Mouse (Mus musculus) kidney, postnatal 0 days (tissue): Measurements from ENCODE around the gene Ahcyl2. TPM values are rescaled to one million over a fixed set of nuclear protein-coding genes. Genes with fewer than 3 reads are reported as not detected.

Experiments
- ATAC-seq: fragments of 200-750 bp; cut with Nextera tagmentation; replicated peaks from 2 replicates; pipeline ENCODE4 v1.8.0; 2017; ENCODE audit warnings: low read depth, moderate number of reproducible peaks, moderate TSS enrichment, moderate library complexity; ENCODE audit not compliant: low FRiP score
- DNase-seq: peaks from one replicate; pipeline ENCODE4 v3.0.0-alpha.2; 2016; ENCODE audit warnings: low spot score
- H3K27ac ChIP-seq: fragments of 300-500 bp; sonication (generic); 2 replicates; pipeline ENCODE4 v1.5.1; 2014; ENCODE audit warnings: mild to moderate bottlenecking
- H3K27me3 ChIP-seq: fragments of 300-500 bp; sonication (generic); 2 replicates; pipeline ENCODE4 v1.6.1; 2014; ENCODE audit warnings: low read length, mixed read lengths; ENCODE audit not compliant: insufficient read depth
- H3K36me3 ChIP-seq: fragments of 300-500 bp; sonication (generic); 2 replicates; pipeline ENCODE4 v1.6.1; 2014; ENCODE audit warnings: low read length, mixed read lengths; ENCODE audit not compliant: insufficient read depth
- H3K4me1 ChIP-seq: fragments of 300-500 bp; sonication (generic); replicated peaks from 2 replicates; pipeline ENCODE4 v1.6.1; 2014; ENCODE audit warnings: antibody characterized with exemption, low read length, mixed read lengths; ENCODE audit not compliant: insufficient read depth
- H3K4me2 ChIP-seq: fragments of 300-500 bp; sonication (generic); 2 replicates; pipeline ENCODE4 v1.6.1; 2014; ENCODE audit warnings: mild to moderate bottlenecking, low read length, moderate library complexity, mixed read lengths
- H3K4me3 ChIP-seq: fragments of 300-500 bp; sonication (generic); replicated peaks from 2 replicates; pipeline ENCODE4 v1.5.1; 2014; ENCODE audit warnings: low read depth, low read length
- H3K9ac ChIP-seq: fragments of 300-500 bp; sonication (generic); 2 replicates; pipeline ENCODE4 v1.6.1; 2014; ENCODE audit warnings: low read depth, low read length
- H3K9me3 ChIP-seq: fragments of 300-500 bp; sonication (generic); replicated peaks from 2 replicates; pipeline ENCODE4 v1.6.1; 2016; ENCODE audit warnings: low read length, inconsistent platforms, mixed read lengths
- CTCF ChIP-seq: IDR thresholded peaks from 2 replicates; pipeline ENCODE4 v1.5.1; 2016; ENCODE audit warnings: antibody characterized with exemption, low read depth, mild to moderate bottlenecking, moderate library complexity
- WGBS: fragments of 180-500 bp; shearing (Covaris S2); extraction: QIAGEN DNeasy Blood & Tissue Kit; methylation state at CpG from one replicate; pipeline ENCODE4 v1.1.7; 2014; 5-methylcytosine and 5-hydroxymethylcytosine counted together
- polyA plus RNA-seq: library from polyadenylated mRNA; unstranded; fragments of >200 nt; fragmentation: Nextera tagmentation; extraction: Ambion mirVana; gene quantifications from 2 replicates; pipeline ENCODE4 v1.2.1, GENCODE M21; 2015

Ahcyl2 gene
- polyA plus RNA-seq, 1 experiment from 2014 or later, result 18.7 TPM

GRCm38 (mm10) chr6:29947823-29948222, 180.0 kb downstream of the Ahcyl2 start:
- Histone ChIP-seq H3K9me3 (no peaks in the 10 kb centered on the region), H3K9ac (no peak overlapping the region), H3K27me3 (no peaks in the 10 kb centered on the region), H3K27ac (no peak overlapping the region), H3K36me3 (no peaks in the 10 kb centered on the region), H3K4me2 (no peak overlapping the region), H3K4me3 (no peak overlapping the region), H3K4me1 (no peaks in the 10 kb centered on the region)
- 61% methylated on average over 6 of the region's 6 CpGs for WGBS
- no peak for TF ChIP-seq CTCF
- ATAC-seq (no peak), DNase-seq (no peak)

GRCm38 (mm10) chr6:29956749-29957148, 188.9 kb downstream of the Ahcyl2 start:
- no peak overlapping the region for H3K9ac ChIP-seq
- 93% methylated on average over 4 of the region's 4 CpGs for WGBS
- H3K4me2 ChIP-seq, result no peak overlapping the region
- no peaks in the 10 kb centered on the region for H3K36me3 ChIP-seq
- no peak overlapping the region for H3K4me3 ChIP-seq
- no peak for ATAC-seq
- no peaks in the 10 kb centered on the region for H3K27me3 ChIP-seq
- H3K4me1 ChIP-seq, result no peaks in the 10 kb centered on the region
- H3K27ac ChIP-seq, result no peak overlapping the region
- H3K9me3 ChIP-seq, result no peaks in the 10 kb centered on the region
- TF ChIP-seq CTCF, result no peak
- DNase-seq, result no peak

- TF ChIP-seq CTCF, result no peak
- Histone ChIP-seq H3K9me3 (no peaks in the 10 kb centered on the region), H3K4me3 (no peak overlapping the region), H3K36me3 (no peaks in the 10 kb centered on the region), H3K27ac (no peak overlapping the region), H3K4me1 (no peaks in the 10 kb centered on the region), H3K9ac (no peak overlapping the region), H3K4me2 (no peak overlapping the region), H3K27me3 (no peaks in the 10 kb centered on the region)
- WGBS, result 83% methylated on average over 3 of the region's 3 CpGs
- DNase-seq (no peak), ATAC-seq (no peak)
These were observed 190.9 kb downstream of the Ahcyl2 start for GRCm38 (mm10) chr6:29958669-29959068.

GRCm38 (mm10) chr6:29961081-29961480, 193.3 kb downstream of the Ahcyl2 start:
- Histone ChIP-seq H3K4me3 (no peak overlapping the region), H3K27ac (no peak overlapping the region), H3K4me2 (no peak overlapping the region), H3K27me3 (no peaks in the 10 kb centered on the region), H3K9me3 (no peaks in the 10 kb centered on the region), H3K36me3 (no peaks in the 10 kb centered on the region), H3K4me1 (no peaks in the 10 kb centered on the region), H3K9ac (no peak overlapping the region)
- no peak for TF ChIP-seq CTCF
- WGBS, result 90% methylated on average over 6 of the region's 6 CpGs
- no peak for ATAC-seq
- DNase-seq, result no peak

Other genes starting within 250 kb of the Ahcyl2 start
- gene Irf5, start 241.4 kb upstream of the Ahcyl2 start, polyA plus RNA-seq, result 3.7 and 4.7 TPM in 2 replicates
- 56.0 and 60.2 TPM in 2 replicates for gene Tnpo3, start 158.1 kb upstream of the Ahcyl2 start, polyA plus RNA-seq
- gene Tspan33, start 73.8 kb upstream of the Ahcyl2 start, polyA plus RNA-seq, result 24.9 and 25.2 TPM in 2 replicates
- 26.4 and 27.5 TPM in 2 replicates for gene Smo, start 32.5 kb upstream of the Ahcyl2 start, polyA plus RNA-seq
- 0.79 and 0.92 TPM in 2 replicates for gene Strip2, start 149.0 kb downstream of the Ahcyl2 start, polyA plus RNA-seq